Mouse (Mus musculus) cortical plate, adult 2 months (tissue): Measurements from ENCODE around the gene Tnrc6a.

ENCODE experiments used
- CTCF ChIP-seq: fragments of 200-500 bp; IDR thresholded peaks from 2 replicates; pipeline ENCODE4 v1.5.1; 2011; ENCODE audit warnings: mild to moderate bottlenecking, control low read depth, low read length; ENCODE audit not compliant: insufficient read depth; ENCODE audit errors: extremely low read depth
- POLR2A ChIP-seq: fragments of 200-500 bp; IDR thresholded peaks from 2 replicates; pipeline ENCODE4 v1.6.1; 2011; ENCODE audit warnings: mild to moderate bottlenecking, low read length, control low read depth; ENCODE audit not compliant: insufficient read depth; ENCODE audit errors: extremely low read depth

GRCm38 (mm10) chr7:123083441-123084123 lies 40.1 kb upstream of the Tnrc6a start:
- TF ChIP-seq CTCF: no peak
- no peak for TF ChIP-seq POLR2A
